Mouse (Mus musculus) spleen, adult 2 months (tissue): ENCODE measurements at regions not wholly inside any gene's neighbourhood (a gene's known extent, or its start where the extent isn't known, plus 50 kb on each side); places are given as distances from the start of the nearest gene placed in this dataset.

ENCODE experiments used
- CTCF ChIP-seq: fragments of 200-500 bp; IDR thresholded peaks from 2 replicates; pipeline ENCODE4 v1.5.1; 2011; ENCODE audit warnings: mild to moderate bottlenecking, inconsistent platforms; ENCODE audit not compliant: insufficient read depth, insufficient read length, insufficient replicate concordance; ENCODE audit errors: extremely low read depth
- POLR2A ChIP-seq: fragments of 200-500 bp; IDR thresholded peaks from 2 replicates; pipeline ENCODE4 v1.6.1; 2011; ENCODE audit warnings: low read depth, low read length, inconsistent platforms

- TF ChIP-seq CTCF, result no peak
- TF ChIP-seq POLR2A, result no peak
Measured at GRCm38 (mm10) chr14:99734200-99734567, 435.7 kb downstream of the Klf5 start.
